Mouse (Mus musculus): ENCODE results near the gene Cacna1b.

Cacna1b gene

GRCm38 (mm10) chr2:24646452-24647146 is 116.4 kb downstream of the Cacna1b start:
- no peak for DNase-seq

- no peak for DNase-seq
These were observed 120.1 kb downstream of the Cacna1b start for GRCm38 (mm10) chr2:24642834-24643233.

GRCm38 (mm10) chr2:24638102-24638954 is 124.6 kb downstream of the Cacna1b start:
- DNase-seq = no peak

GRCm38 (mm10) chr2:24633645-24634044 is 129.3 kb downstream of the Cacna1b start:
- no peak for DNase-seq

- DNase-seq = no peak
These were observed 145.8 kb downstream of the Cacna1b start for GRCm38 (mm10) chr2:24617141-24617540.

- DNase-seq = no peak
These were observed 153.2 kb downstream of the Cacna1b start for GRCm38 (mm10) chr2:24609789-24610188.

GRCm38 (mm10) chr2:24608765-24609138 is 154.2 kb downstream of the Cacna1b start:
- DNase-seq = no peak

GRCm38 (mm10) chr2:24607905-24608764 is 154.8 kb downstream of the Cacna1b start:
- no peak for DNase-seq

- DNase-seq = no peak
These were observed 156.4 kb downstream of the Cacna1b start for GRCm38 (mm10) chr2:24606531-24606930.

GRCm38 (mm10) chr2:24605096-24605495 is 157.9 kb downstream of the Cacna1b start:
- DNase-seq = peak in 1 of 2 experiments; percentile 20

- no peak for DNase-seq
These were observed 173.5 kb downstream of the Cacna1b start for GRCm38 (mm10) chr2:24589426-24589825.

- no peak for DNase-seq
These were observed 175.0 kb downstream of the Cacna1b start for GRCm38 (mm10) chr2:24587999-24588398.

GRCm38 (mm10) chr2:24574616-24575015 is 188.3 kb downstream of the Cacna1b start:
- DNase-seq = peak; percentile 42 to 52

GRCm38 (mm10) chr2:24570917-24571316 is 192.0 kb downstream of the Cacna1b start:
- no peak for DNase-seq

- no peak for DNase-seq
These were observed 194.4 kb downstream of the Cacna1b start for GRCm38 (mm10) chr2:24568555-24568954.

GRCm38 (mm10) chr2:24562547-24563290 is 200.2 kb downstream of the Cacna1b start:
- DNase-seq = no peak

- DNase-seq = no peak
These were observed 201.0 kb downstream of the Cacna1b start for GRCm38 (mm10) chr2:24561946-24562345.

- DNase-seq = no peak
These were observed 202.8 kb downstream of the Cacna1b start for GRCm38 (mm10) chr2:24560201-24560600.

GRCm38 (mm10) chr2:24556347-24556746 is 206.6 kb downstream of the Cacna1b start:
- DNase-seq = no peak

GRCm38 (mm10) chr2:24553962-24554361 is 209.0 kb downstream of the Cacna1b start:
- DNase-seq = no peak

Measured in thymus, postnatal 36 days (tissue).